Mouse (Mus musculus) hindbrain, embryonic 10.5 days (tissue): ENCODE measurements around the gene Astn1. TPM values are rescaled to one million over a fixed set of nuclear protein-coding genes. Genes with fewer than 3 reads are reported as not detected.

Experiments
- DNase-seq: peaks from one replicate; pipeline ENCODE4 v3.0.0-alpha.2; 2017; ENCODE audit warnings: low spot score
- H3K27ac ChIP-seq: fragments of 300-500 bp; sonication (generic); 2 replicates; pipeline ENCODE4 v1.5.1; 2016; ENCODE audit warnings: mild to moderate bottlenecking, moderate library complexity
- H3K27me3 ChIP-seq: fragments of 300-500 bp; sonication (generic); 2 replicates; pipeline ENCODE4 v1.6.1; 2016; ENCODE audit warnings: mild to moderate bottlenecking; ENCODE audit not compliant: poor library complexity, insufficient read depth, severe bottlenecking
- H3K36me3 ChIP-seq: fragments of 300-500 bp; sonication (generic); 2 replicates; pipeline ENCODE4 v1.6.1; 2016; ENCODE audit warnings: mild to moderate bottlenecking, moderate library complexity
- H3K4me1 ChIP-seq: fragments of 300-500 bp; sonication (generic); replicated peaks from 2 replicates; pipeline ENCODE4 v1.6.1; 2016; ENCODE audit warnings: mild to moderate bottlenecking
- H3K4me3 ChIP-seq: fragments of 300-500 bp; sonication (generic); 2 replicates; pipeline ENCODE4 v1.5.1; 2016; ENCODE audit warnings: mild to moderate bottlenecking, moderate library complexity
- H3K9me3 ChIP-seq: fragments of 300-500 bp; sonication (generic); 2 replicates; pipeline ENCODE4 v1.6.1; 2016; ENCODE audit warnings: mild to moderate bottlenecking, moderate library complexity
- WGBS: fragments of 180-500 bp; shearing (Covaris S2); methylation state at CpG from one replicate; pipeline ENCODE4 v1.1.7; 2016; 5-methylcytosine and 5-hydroxymethylcytosine counted together
- polyA plus RNA-seq: library from polyadenylated mRNA; unstranded; fragments of >200 nt; fragmentation: Nextera tagmentation; extraction: Ambion mirVana; gene quantifications from 2 replicates; pipeline ENCODE4 v1.2.1, GENCODE M21; 2016

The Astn1 gene
- polyA plus RNA-seq = 8.6 and 9.1 TPM in 2 replicates

DNA sequence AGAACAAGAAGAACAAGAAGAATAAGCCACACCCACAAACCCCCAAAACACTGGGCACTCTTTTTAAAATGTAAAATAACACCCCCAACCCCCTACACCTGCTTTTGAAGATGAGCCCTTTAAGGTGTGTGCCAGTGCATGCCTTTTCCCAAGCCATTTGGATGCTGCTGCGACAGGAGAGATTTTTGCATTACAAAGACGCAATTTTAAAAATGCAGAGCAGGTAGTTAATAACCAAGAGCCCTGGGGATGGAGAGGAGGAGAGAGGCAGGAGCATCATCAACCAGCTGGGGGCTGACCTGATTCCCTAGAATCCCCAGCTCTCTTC is at the start of gene Astn1:
TSS of gene Astn1 (plus strand) at position 310 of the 328 bp plus-strand sequence.
- WGBS = 8% methylated on average over 2 of the region's 2 CpGs
- H3K9me3 ChIP-seq = no peaks in the 10 kb centered on the region
- peak within 1 kb of the TSS; percentile 96 for H3K27ac ChIP-seq
- H3K27me3 ChIP-seq = peaks cover 19% of the 10 kb centered on the region
- peak within 1 kb of the TSS; percentile 75 for H3K4me3 ChIP-seq
- no peaks in the 10 kb centered on the region for H3K36me3 ChIP-seq
- H3K4me1 ChIP-seq = peaks cover 39% of the 10 kb centered on the region
- DNase-seq = no peak

DNA sequence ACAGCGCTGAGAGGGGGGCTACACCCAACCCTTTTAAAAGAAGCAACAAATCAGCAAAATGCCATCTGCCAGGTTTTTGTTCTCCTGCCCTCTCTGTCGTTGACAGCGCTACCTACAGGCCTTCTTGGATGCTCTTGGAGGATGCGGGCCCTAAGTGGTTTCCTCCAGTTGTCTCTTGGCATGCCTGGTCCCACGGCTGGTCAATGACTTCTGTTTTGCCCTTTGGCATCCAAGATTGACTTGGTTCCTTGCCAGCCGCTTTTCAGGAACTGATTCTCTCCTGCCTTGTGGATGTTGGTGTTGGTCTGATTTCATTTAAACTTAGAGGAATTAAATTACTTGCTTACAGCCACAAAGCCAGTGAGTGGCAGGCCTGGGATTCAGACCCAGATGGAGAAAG is 38.7 kb upstream of the Astn1 start:
- H3K36me3 ChIP-seq = no peaks in the 10 kb centered on the region
- H3K27me3 ChIP-seq = no peaks in the 10 kb centered on the region
- 85% methylated on average over 6 of the region's 6 CpGs for WGBS
- H3K27ac ChIP-seq = no peak overlapping the region
- no peak for DNase-seq
- no peaks in the 10 kb centered on the region for H3K9me3 ChIP-seq
- H3K4me3 ChIP-seq = no peak overlapping the region
- H3K4me1 ChIP-seq = 0 out of 2 replicates have a peak, but pooled peaks cover 4% of the 10 kb centered on the region

DNA sequence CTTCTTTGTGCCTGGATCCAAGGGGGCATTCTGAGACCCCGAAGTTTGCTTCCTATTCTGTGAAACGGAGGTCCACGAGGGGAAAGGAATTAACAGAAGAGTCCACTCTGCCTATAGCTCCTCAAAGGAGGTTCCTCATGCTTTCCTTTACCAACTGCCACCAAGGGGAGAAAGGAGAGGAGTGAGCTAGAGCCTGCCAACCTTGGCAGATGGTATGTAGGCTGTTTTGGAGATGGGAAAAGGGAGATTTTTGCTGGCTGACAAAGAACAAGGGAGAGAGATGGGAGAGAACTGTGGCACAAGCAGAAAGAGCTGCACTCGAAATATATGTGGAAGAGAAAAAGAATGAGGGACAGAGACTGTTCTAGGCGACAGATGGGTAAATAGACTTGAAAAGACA is 33.9 kb upstream of the Astn1 start:
- Histone ChIP-seq H3K4me3 (no peak overlapping the region), H3K36me3 (no peaks in the 10 kb centered on the region), H3K9me3 (no peaks in the 10 kb centered on the region), H3K4me1 (peaks cover 9% of the 10 kb centered on the region), H3K27me3 (no peaks in the 10 kb centered on the region), H3K27ac (no peak overlapping the region)
- 74% methylated on average over 5 of the region's 5 CpGs for WGBS
- DNase-seq = no peak

DNA sequence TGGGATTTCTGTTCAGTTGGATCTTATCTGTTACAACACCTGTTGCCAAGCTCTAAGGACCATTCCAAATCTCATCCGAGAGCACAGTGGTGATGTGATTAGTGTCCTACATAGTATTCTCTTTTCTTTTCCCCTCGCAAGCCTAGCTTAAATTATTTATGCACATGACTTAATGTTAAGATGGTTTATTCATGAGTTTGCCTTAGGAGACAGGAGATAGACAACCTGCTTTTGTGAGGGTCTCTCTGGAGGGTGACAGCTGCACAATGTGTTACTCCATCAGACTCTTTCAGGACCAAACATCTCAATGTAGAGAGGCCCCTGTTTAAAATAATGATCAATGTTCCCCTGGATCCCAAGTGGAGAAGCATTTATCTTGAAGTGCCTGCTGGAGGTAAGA is 33.2 kb upstream of the Astn1 start:
- WGBS = 59% methylated on average over 2 of the region's 2 CpGs
- Histone ChIP-seq H3K36me3 (no peaks in the 10 kb centered on the region), H3K4me1 (peaks cover 9% of the 10 kb centered on the region), H3K27me3 (no peaks in the 10 kb centered on the region), H3K9me3 (no peaks in the 10 kb centered on the region), H3K4me3 (no peak overlapping the region), H3K27ac (no peak overlapping the region)
- no peak for DNase-seq

DNA sequence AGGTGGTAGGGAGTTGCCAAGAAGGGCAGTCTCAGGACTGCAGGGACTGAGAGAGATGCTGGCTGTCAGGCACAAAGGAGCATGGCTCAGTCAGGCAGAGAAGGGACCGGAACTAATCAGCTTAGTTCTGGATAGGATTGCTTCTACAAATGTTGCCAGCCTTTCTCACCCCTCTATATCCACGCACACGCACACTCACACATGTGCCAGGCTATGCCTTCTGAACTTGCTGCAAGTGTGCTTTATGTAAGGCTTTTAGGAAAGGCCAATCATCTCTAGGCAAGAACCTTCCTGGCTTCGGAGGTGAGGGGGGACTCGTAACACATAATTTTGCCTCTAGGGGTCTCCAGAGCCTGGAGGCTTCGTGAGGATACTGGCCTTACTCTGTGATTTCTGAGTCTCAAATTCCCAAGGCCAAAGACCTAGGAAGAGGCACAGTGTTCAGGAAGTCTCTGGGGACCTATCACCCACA is 18.8 kb upstream of the Astn1 start:
- WGBS = 34% methylated on average over 6 of the region's 6 CpGs

DNA sequence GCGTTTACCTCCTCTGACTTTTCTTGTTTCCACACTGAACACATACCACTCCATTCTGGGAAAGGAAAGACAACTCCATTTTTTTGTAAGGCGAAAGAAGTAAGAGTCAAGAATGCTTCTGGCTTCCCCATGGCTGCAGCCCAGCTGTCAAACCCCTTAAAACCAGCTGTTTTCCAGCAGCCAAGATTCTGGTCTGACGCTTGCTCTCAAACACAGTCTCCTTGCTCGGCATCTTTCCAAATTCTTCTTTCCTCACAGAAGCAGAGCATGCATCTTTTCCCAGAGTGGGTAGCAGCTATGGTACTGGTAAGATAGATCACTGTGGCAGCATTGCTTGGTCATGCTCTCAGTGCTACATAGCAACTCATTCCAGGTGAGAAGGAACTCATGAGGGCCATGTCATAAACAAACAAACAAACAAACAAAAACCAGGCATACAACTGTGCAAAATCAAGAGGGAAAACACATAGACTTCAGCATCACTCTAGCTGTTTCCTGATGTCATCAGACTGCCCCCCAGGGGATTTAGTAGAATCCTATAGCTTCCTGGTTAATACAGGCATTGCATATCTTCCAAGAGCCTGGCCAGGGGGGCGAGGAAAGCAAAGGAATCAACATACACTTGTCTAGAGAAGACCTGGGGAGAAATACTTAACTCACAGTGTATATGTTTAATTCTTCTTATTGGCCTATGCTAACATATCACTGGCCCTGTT is 8.3 kb upstream of the Astn1 start:
- DNase-seq = no peak
- Histone ChIP-seq H3K27ac (no peak overlapping the region), H3K27me3 (peaks cover 47% of the 10 kb centered on the region), H3K4me1 (peaks cover 24% of the 10 kb centered on the region), H3K36me3 (no peaks in the 10 kb centered on the region), H3K9me3 (no peaks in the 10 kb centered on the region), H3K4me3 (no peak overlapping the region)
- WGBS = 84% methylated on average over 5 of the region's 5 CpGs

More for the DNA sequence above, 18.8 kb upstream of the Astn1 start:
- Histone ChIP-seq H3K27me3 (no peaks in the 10 kb centered on the region), H3K27ac (peak overlapping the region; percentile 18; the same call in 1 of the 2 replicates), H3K4me1 (peaks cover 12% of the 10 kb centered on the region), H3K9me3 (no peaks in the 10 kb centered on the region), H3K4me3 (no peak overlapping the region), H3K36me3 (no peaks in the 10 kb centered on the region)
- peak; percentile 52 for DNase-seq

DNA sequence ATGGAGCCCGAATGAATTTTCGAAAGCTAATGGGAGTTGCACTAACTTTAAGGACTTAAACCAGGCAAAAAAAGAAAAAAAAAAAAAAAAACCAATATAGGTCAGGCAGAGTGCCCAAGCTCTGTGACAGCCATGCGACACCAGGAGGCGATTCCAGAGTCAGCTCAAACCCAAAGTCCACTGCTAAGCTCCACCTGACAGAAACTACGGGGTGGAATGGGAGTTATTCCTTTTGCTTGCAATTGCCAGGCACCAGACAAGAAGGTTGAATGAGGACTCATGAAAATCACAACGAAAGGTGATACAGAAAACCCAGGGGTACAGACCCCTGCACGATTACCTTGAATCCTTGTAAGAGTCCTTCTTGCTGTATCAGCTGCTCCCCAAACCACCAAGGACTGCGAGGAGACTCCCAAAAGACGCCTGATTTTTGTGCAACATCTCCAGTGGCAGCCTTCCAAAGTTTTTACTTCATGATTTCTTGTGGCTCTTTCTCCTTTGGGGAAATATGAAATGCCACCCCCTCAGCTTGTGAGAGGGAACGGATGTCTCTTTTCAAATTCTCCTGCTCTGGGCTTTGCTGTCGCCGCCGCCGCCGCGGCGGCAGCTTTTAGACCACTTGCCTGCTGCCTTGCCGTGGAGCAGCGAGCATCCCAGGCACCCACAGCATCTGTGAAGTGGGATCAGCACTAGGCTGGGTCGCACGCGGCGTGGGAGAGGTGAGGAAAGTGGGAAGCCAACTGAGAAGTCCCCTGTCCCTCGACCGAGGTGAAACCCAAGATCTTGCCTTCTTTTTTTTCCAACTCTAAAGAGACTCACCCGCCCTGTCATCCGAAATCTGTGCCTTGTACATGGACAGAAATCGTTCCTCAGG is 6.7 kb upstream of the Astn1 start:
- Histone ChIP-seq H3K27me3 (peaks cover 47% of the 10 kb centered on the region), H3K4me3 (peak overlapping the region; percentile 69), H3K4me1 (peaks cover 24% of the 10 kb centered on the region), H3K27ac (peak overlapping the region; percentile 75), H3K9me3 (no peaks in the 10 kb centered on the region), H3K36me3 (no peaks in the 10 kb centered on the region)
- WGBS = 10% methylated on average over 28 of the region's 28 CpGs
- DNase-seq = peak; percentile 46

DNA sequence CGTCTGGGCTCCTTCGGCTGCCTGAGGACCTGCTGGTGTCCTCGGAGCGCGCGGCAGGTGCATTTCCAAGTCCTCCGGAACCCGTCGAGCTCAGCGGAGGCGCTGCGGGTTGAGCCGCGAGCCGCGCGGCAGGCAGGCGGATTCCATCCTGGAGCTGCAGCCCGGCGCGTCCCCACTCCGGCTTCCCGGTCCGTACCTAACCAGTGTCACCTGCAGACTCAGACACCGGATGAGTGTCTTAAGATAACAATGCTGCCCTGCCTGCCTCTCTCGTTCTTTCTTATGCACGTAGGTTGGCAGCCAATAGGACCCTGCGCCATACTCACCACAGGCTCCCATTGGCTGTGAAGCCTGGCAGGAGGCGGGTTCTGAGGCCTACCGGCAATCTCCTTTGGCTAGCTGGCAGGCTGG is 6.0 kb upstream of the Astn1 start, which contains the start of gene Brinp2:
TSS of gene Brinp2 (minus strand) at position 276 of the 411 bp plus-strand sequence.
- H3K36me3 ChIP-seq = no peaks in the 10 kb centered on the region
- peaks cover 24% of the 10 kb centered on the region for H3K4me1 ChIP-seq
- DNase-seq = peak; percentile 90
- peak within 1 kb of the TSS; percentile 69 for H3K4me3 ChIP-seq
- H3K9me3 ChIP-seq = no peaks in the 10 kb centered on the region
- WGBS = under 1% methylated on average over 30 of the region's 30 CpGs
- H3K27ac ChIP-seq = peak within 1 kb of the TSS; percentile 75
- H3K27me3 ChIP-seq = peaks cover 52% of the 10 kb centered on the region

DNA sequence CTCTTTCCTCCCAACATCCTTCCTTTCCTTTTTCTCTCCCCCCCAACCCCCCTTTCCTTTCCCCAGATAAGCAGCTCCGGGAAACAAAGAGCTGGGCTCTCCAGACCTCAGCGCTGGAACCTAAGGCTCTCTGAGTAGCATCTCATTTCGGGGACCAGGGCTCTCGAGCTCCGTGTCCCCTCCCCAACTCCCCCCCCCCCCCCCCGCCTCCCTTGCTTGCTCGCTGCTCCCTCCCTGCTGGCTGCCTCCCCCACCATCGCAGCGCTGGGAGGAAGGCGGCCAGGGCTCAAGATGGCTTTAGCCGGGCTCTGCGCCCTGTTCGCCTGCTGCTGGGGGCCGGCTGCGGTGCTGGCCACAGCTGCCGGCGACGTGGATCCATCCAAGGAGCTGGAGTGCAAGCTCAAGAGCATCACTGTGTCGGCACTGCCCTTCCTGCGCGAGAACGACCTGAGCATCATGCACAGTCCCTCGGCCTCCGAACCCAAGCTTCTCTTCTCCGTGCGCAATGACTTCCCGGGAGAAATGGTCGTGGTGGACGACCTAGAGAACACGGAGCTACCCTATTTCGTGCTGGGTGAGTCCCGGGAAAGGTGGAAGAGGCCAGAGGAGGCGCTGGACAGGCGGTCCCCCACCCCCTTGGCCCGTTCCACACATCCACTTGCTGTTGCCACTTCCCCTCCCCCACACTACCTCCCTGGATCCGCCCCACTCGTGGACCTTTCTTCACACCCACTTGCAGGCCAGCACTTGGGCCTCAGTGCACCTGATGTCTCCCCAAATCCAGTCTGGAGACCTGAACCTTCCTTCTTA is 424 bp downstream of the Astn1 start:
- Histone ChIP-seq H3K27ac (peak overlapping the region; percentile 96), H3K27me3 (peaks cover 13% of the 10 kb centered on the region), H3K36me3 (0 out of 2 replicates have a peak, but pooled peaks cover 5% of the 10 kb centered on the region), H3K4me1 (peaks cover 37% of the 10 kb centered on the region), H3K9me3 (no peaks in the 10 kb centered on the region), H3K4me3 (peak overlapping the region; percentile 75)
- 1% methylated on average over 36 of the region's 37 CpGs for WGBS
- peak; percentile 62 for DNase-seq

DNA sequence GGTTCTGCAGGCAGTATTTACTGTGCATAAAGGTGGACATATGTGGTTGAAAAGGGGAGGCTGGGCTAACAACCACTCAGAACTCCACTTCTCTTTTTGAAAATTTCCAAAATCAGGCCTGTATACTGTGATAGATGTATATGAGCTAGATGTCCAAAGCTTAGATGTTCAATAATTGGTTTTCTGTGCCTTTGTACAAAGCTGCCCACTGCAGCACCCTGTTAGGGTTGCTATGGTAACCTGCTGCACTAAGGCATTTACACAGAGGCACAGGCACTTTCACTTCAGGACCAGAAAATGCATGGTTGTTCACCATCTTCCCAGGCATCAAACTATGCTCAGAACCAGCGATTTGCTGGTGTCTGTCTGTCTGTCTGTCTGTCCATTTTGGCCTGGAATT is 2.4 kb downstream of the Astn1 start:
- Histone ChIP-seq H3K9me3 (no peaks in the 10 kb centered on the region), H3K4me1 (peaks cover 37% of the 10 kb centered on the region), H3K27me3 (0 out of 2 replicates have a peak, but pooled peaks cover 9% of the 10 kb centered on the region), H3K4me3 (peak overlapping the region; percentile 75), H3K36me3 (peaks cover 13% of the 10 kb centered on the region; the same call in 1 of the 2 replicates), H3K27ac (no peak overlapping the region)
- no peak for DNase-seq
- WGBS = 42% methylated on average over 1 of the region's 1 CpGs

DNA sequence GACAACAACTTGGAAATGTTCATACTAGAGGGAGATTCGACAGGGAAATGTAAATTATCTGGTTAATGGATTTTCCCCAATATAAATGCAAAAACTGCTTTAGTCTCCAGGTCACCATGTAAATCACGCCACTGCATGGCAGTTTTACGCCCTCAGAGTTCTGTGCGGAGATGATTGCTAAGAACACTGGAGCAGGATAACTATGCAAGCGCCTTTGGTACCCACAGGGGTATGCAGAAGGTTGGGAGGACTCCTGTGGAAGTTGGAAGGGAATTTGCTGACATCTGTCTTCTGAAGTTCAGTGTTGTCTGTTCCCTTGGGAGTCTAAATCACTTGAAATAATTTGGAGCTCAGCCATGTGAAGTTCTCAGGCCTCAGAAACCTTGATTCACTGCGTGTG is 20.2 kb downstream of the Astn1 start:
- DNase-seq = no peak
- Histone ChIP-seq H3K4me3 (no peak overlapping the region), H3K27me3 (no peaks in the 10 kb centered on the region), H3K27ac (no peak overlapping the region), H3K9me3 (no peaks in the 10 kb centered on the region), H3K4me1 (peaks cover 15% of the 10 kb centered on the region), H3K36me3 (0 out of 2 replicates have a peak, but pooled peaks cover 3% of the 10 kb centered on the region)
- 86% methylated on average over 6 of the region's 6 CpGs for WGBS

DNA sequence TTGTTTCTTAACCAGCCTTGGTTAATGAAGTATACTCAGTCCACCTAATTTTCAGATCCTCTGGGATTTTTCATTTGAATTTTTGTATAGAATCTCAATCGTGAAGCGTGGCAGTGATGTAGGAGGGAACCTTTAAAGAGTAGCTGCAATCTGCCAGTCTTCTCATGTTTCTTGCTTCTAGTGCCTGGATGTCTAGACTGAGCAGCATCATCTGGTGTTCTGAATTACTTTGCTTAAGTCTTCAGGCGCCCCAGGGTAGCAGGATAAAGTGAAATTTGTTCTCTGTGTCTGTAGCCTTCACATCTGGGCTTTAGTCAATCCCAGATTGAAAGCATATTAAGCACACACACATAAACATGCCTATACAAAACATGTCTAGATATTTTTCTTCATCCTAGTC is 21.1 kb downstream of the Astn1 start:
- no peaks in the 10 kb centered on the region for H3K9me3 ChIP-seq
- no peak for DNase-seq
- no peak overlapping the region for H3K4me3 ChIP-seq
- no peaks in the 10 kb centered on the region for H3K27me3 ChIP-seq
- 0 out of 2 replicates have a peak, but pooled peaks cover 3% of the 10 kb centered on the region for H3K36me3 ChIP-seq
- WGBS = 83% methylated on average over 3 of the region's 3 CpGs
- peaks cover 18% of the 10 kb centered on the region for H3K4me1 ChIP-seq
- H3K27ac ChIP-seq = no peak overlapping the region
